Mouse (Mus musculus) myocyte (in vitro differentiated cells): ENCODE data around the gene Gstt1.

Experiments
- MAX ChIP-seq: IDR thresholded peaks from one replicate; pipeline ENCODE4 v1.6.1; 2011; ENCODE audit warnings: low read depth, mild to moderate bottlenecking, control low read depth
- MYOG ChIP-seq, 3 experiments: IDR thresholded peaks; one replicate each; pipeline ENCODE4 v1.6.1; 2011; ENCODE audit warnings: control low read depth in 2 of 3, low read depth in 2 of 3, mild to moderate bottlenecking in 2 of 3; ENCODE audit not compliant: insufficient read length in 2 of 3, control insufficient read depth in 1 of 3, insufficient read depth in 1 of 3
- POLR2A ChIP-seq: IDR thresholded peaks from one replicate; pipeline ENCODE4 v1.6.1; 2011; ENCODE audit warnings: low read depth, mild to moderate bottlenecking, control low read depth, moderate library complexity; ENCODE audit not compliant: insufficient read length

- TF ChIP-seq MAX (no peak), POLR2A (no peak), MYOG (IDR thresholded peaks at IDR 0.05; ENCODE audit: control insufficient read depth in 1 of 3, insufficient read depth in 1 of 3, insufficient read length in 2 of 3, low read depth in 2 of 3) (no peak)
Measured at GRCm38 (mm10) chr10:75796731-75797516, 1.5 kb downstream of the Gstt1 start.
